Mouse (Mus musculus): ENCODE measurements at regions not wholly inside any gene's neighbourhood (a gene's known extent, or its start where the extent isn't known, plus 50 kb on each side); places are given as distances from the start of the nearest gene placed in this dataset.

DNA sequence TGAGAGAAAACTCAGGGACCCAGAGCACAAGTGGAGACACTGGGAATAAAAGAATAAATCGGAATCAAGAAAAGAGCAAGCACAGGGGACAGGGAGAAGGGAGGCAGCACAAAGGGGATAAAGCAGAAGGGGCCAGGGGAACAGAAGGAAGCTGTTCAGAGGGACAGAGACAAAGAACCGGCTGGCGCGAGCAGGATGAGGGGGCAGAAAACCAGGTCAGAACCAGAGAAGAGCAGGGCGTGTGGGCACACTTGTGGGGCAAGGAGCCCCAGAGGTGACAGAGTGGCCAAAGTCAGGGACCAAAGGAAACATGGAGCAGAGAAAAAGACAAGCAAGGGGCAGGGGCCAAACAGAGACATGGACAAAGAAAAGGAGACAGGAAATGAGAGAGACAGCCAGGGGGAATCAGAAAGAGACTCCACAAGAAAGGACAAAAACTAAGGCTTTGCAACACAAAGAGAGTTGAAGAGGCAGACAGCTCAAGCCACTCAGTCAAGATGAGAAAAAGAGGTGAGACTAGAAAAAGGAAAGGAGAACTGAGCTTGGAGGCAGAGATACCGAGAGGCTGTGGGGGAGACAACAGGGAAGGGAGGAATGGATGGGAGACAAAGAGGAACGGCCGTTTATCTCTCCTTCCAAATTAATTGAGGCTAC lies 59.7 kb upstream of the Pax2 start:
- peaks cover 6% of the 10 kb centered on the region for H3K27me3 ChIP-seq (replicated peaks; ENCODE audit: control insufficient read depth, insufficient read depth, low read length)
- no peak overlapping the region for H3K9ac ChIP-seq (replicated peaks; ENCODE audit: low read depth, low read length)
- H3K27ac ChIP-seq (ENCODE audit: low read length), result peak overlapping the region; percentile 69
- ATAC-seq, result no peak
- no peaks in the 10 kb centered on the region for H3K9me3 ChIP-seq (ENCODE audit: control insufficient read depth, low read length)
- 3% methylated on average over 8 of the region's 8 CpGs for WGBS
- no peak overlapping the region for H3K4me3 ChIP-seq (replicated peaks; ENCODE audit: low read length)
- no peaks in the 10 kb centered on the region for H3K36me3 ChIP-seq (ENCODE audit: control insufficient read depth, insufficient read depth)
- peaks cover 29% of the 10 kb centered on the region for H3K4me1 ChIP-seq (replicated peaks; ENCODE audit: control insufficient read depth, insufficient read depth, low read length)
- H3K4me2 ChIP-seq (ENCODE audit: low read length), result no peak overlapping the region

DNA sequence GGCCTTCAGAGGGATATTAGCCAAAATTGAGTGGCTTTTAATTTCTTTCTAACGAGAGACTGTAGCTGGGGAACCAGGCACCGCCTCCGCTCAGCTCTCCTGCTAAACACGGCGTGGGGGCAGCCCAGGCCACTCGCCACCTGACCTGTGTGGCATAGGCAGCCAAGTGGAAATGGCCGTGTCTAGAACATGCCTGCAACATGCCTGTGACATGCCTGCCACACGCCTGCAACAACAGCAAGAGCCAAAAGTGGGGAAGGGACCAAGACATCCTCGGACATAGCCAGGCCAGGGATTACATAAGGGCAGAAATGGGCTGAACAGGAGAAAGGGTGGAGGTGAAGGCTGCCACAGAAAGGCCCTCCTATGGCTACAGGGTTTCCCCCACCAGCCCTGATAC lies 59.1 kb upstream of the Pax2 start:
- Histone ChIP-seq H3K9me3 (ENCODE audit: control insufficient read depth, low read length) (no peaks in the 10 kb centered on the region), H3K27ac (ENCODE audit: low read length) (no peak overlapping the region; the same call in 1 of the 2 replicates), H3K27me3 (replicated peaks; ENCODE audit: control insufficient read depth, insufficient read depth, low read length) (peaks cover 6% of the 10 kb centered on the region), H3K4me2 (ENCODE audit: low read length) (no peak overlapping the region), H3K9ac (replicated peaks; ENCODE audit: low read depth, low read length) (no peak overlapping the region), H3K4me1 (replicated peaks; ENCODE audit: control insufficient read depth, insufficient read depth, low read length) (peaks cover 29% of the 10 kb centered on the region), H3K36me3 (ENCODE audit: control insufficient read depth, insufficient read depth) (no peaks in the 10 kb centered on the region), H3K4me3 (replicated peaks; ENCODE audit: low read length) (no peak overlapping the region)
- 30% methylated on average over 9 of the region's 9 CpGs for WGBS
- ATAC-seq, result no peak

DNA sequence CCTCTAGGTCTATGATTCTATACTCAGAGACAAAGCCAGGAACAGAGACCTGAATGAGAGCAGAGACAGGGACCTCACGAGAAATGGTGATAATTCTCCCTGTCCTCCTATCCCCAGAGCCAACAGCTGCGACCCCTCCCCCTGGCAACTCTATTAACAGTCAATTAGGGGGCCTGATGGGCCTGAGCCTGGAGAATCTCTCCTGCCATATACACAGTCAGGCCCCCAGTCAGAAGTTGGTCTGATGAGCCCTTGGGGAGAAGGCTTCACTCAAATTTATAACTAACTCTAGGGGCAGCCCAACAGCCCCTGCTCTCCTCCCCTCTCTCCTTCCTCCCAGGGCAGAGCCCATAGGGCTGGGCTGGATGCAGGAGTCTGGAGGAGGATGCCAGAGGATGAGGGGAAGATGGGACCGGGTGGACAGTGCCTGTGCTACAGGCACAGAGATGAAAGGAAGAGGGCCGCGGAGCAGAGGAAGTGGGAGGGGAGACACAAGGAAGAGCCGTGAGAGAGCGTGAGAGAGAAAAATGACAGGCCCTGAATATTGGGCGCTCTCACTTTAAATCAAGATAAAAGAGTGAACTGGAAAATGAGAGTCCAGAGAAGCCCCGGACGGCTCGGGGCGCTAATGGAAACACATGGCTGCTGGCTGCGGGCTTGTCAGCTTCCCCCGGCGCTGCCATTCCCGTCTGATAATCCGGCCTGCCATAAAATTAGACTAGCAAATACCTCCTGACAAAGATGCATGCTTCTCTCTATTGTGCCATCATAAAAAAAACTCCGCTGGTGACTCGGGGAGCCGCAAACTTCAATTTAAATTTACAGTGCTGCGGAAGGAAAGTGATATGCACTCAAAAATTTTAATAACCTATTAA lies 57.2 kb upstream of the Pax2 start:
- H3K36me3 ChIP-seq (ENCODE audit: control insufficient read depth, insufficient read depth), result no peaks in the 10 kb centered on the region
- H3K4me3 ChIP-seq (replicated peaks; ENCODE audit: low read length), result no peak overlapping the region
- peaks cover 6% of the 10 kb centered on the region for H3K27me3 ChIP-seq (replicated peaks; ENCODE audit: control insufficient read depth, insufficient read depth, low read length)
- H3K9me3 ChIP-seq (ENCODE audit: control insufficient read depth, low read length), result no peaks in the 10 kb centered on the region
- peaks cover 20% of the 10 kb centered on the region for H3K4me1 ChIP-seq (replicated peaks; ENCODE audit: control insufficient read depth, insufficient read depth, low read length)
- H3K27ac ChIP-seq (ENCODE audit: low read length), result no peak overlapping the region
- ATAC-seq, result no peak
- no peak overlapping the region for H3K9ac ChIP-seq (replicated peaks; ENCODE audit: low read depth, low read length)
- no peak overlapping the region for H3K4me2 ChIP-seq (ENCODE audit: low read length)
- WGBS, result 20% methylated on average over 21 of the region's 21 CpGs
